Mouse (Mus musculus) spleen, adult 10 weeks (tissue): ENCODE measurements around the gene Olfr187. TPM values are rescaled to one million over a fixed set of nuclear protein-coding genes. Genes with fewer than 3 reads are reported as not detected.

Experiments
- polyA plus RNA-seq: library from polyadenylated mRNA; stranded (reverse); fragments of 350-450 nt; fragmentation: Illumina TruSeq; extraction: RNeasy Lipid Tissue Mini Kit (QIAGEN cat#74804); gene quantifications from one replicate; pipeline ENCODE4 v1.2.3, GENCODE M21; 2015; ENCODE audit warnings: low replicate concordance; ENCODE audit not compliant: insufficient read depth

The Olfr187 gene
- not detected for polyA plus RNA-seq

DNA sequence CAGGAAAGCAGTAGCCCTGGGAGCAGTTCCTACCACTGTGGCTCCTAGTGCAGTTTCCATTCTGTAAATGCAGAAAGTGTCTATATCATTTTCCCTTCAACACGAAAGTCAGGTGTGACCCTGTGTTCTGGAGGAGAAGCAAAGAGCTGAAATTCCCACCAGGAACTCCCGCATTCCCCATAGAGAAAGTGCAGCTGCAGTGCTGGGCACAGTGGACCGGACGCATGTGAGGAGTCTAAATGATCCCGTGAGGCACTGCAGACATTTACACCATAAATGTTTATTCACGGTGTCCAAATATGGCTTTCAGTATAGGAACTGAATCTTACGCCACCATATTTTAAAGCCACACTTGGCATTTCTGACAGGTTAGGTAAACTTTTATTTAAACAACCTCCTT lies at the start of gene Olfr187:
Olfr187 (minus strand) TSS at position 58 of the 400 bp plus-strand sequence.

GRCm38 (mm10) chr16:59077905-59078304 lies 38.3 kb upstream of the Olfr187 start, which contains the start of gene Olfr190:
Olfr190 (minus strand) TSS chr16:59078005.

DNA sequence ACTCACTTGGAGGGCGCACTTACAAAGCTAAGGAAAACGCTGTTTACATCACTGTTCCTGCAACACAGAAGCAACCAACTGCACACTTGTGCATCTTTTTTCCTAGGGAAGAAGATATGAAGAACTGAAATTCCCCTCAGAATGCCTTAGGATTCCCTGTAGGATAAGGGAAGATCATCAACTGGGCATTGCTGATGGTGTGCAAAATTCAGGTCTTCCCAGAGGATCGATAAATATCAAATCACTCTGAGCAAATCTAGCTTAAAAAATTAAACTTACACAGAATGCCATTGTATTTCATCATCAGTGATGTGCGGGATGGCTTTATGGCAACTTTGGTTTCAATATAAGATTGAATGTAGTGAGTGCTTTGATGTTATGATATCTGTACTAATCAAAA lies 9.4 kb downstream of the Olfr187 start, which contains the start of gene Olfr186:
Olfr186 (minus strand) TSS at position 101 of the 400 bp plus-strand sequence.

GRCm38 (mm10) chr16:58995057-58995456 lies 44.5 kb downstream of the Olfr187 start, which contains the start of gene Olfr183:
Olfr183 (plus strand) TSS chr16:58995357.

Other genes starting within 250 kb of the Olfr187 start
- gene Olfr173, start 239.5 kb downstream of the Olfr187 start, polyA plus RNA-seq = not detected
- not detected for gene Olfr175-ps1, start 213.0 kb downstream of the Olfr187 start, polyA plus RNA-seq
- not detected for gene Olfr177, start 165.0 kb downstream of the Olfr187 start, polyA plus RNA-seq
- gene Olfr178, start 147.7 kb downstream of the Olfr187 start, polyA plus RNA-seq = not detected
- not detected for gene Olfr181, start 111.0 kb downstream of the Olfr187 start, polyA plus RNA-seq
- gene Olfr180, start 110.4 kb downstream of the Olfr187 start, polyA plus RNA-seq = not detected
- not detected for gene Olfr183, start 44.4 kb downstream of the Olfr187 start, polyA plus RNA-seq
- gene Olfr186, start 9.5 kb downstream of the Olfr187 start, polyA plus RNA-seq = not detected
- gene Olfr190, start 38.2 kb upstream of the Olfr187 start, polyA plus RNA-seq = not detected
- not detected for gene Olfr191, start 50.1 kb upstream of the Olfr187 start, polyA plus RNA-seq
- not detected for gene Olfr193, start 72.1 kb upstream of the Olfr187 start, polyA plus RNA-seq
- gene Olfr194, start 81.3 kb upstream of the Olfr187 start, polyA plus RNA-seq = not detected
- not detected for gene Olfr195, start 107.3 kb upstream of the Olfr187 start, polyA plus RNA-seq
- not detected for gene Olfr196, start 130.7 kb upstream of the Olfr187 start, polyA plus RNA-seq
- gene Olfr198, start 163.8 kb upstream of the Olfr187 start, polyA plus RNA-seq = not detected
- gene Olfr199, start 180.0 kb upstream of the Olfr187 start, polyA plus RNA-seq = not detected
- not detected for gene Olfr201, start 232.9 kb upstream of the Olfr187 start, polyA plus RNA-seq
- not detected for gene Olfr202, start 247.0 kb upstream of the Olfr187 start, polyA plus RNA-seq